Mouse (Mus musculus) myocyte (in vitro differentiated cells): Measurements from ENCODE around the gene Ndufs4.

ENCODE experiments used
- CEBPB ChIP-seq: IDR thresholded peaks from 2 replicates; pipeline ENCODE4 v1.6.1; 2011; ENCODE audit warnings: mild to moderate bottlenecking, moderate library complexity; ENCODE audit not compliant: poor library complexity, insufficient read depth, severe bottlenecking
- E2F4 ChIP-seq: IDR thresholded peaks from one replicate; pipeline ENCODE4 v1.6.1; 2011; ENCODE audit warnings: mild to moderate bottlenecking, control low read depth, moderate library complexity; ENCODE audit not compliant: insufficient read depth
- MAX ChIP-seq: IDR thresholded peaks from one replicate; pipeline ENCODE4 v1.6.1; 2011; ENCODE audit warnings: low read depth, mild to moderate bottlenecking, control low read depth
- MYOD1 ChIP-seq, 3 experiments: IDR thresholded peaks; one replicate each; pipeline ENCODE4 v1.6.1; 2011; ENCODE audit warnings: control low read depth in 2 of 3, low read depth in 2 of 3, mild to moderate bottlenecking in 2 of 3, moderate library complexity in 1 of 3; ENCODE audit not compliant: insufficient read length in 2 of 3, control insufficient read depth in 1 of 3
- MYOG ChIP-seq, 3 experiments: IDR thresholded peaks; one replicate each; pipeline ENCODE4 v1.6.1; 2011; ENCODE audit warnings: control low read depth in 2 of 3, low read depth in 2 of 3, mild to moderate bottlenecking in 2 of 3; ENCODE audit not compliant: insufficient read length in 2 of 3, control insufficient read depth in 1 of 3, insufficient read depth in 1 of 3
- POLR2A ChIP-seq: IDR thresholded peaks from one replicate; pipeline ENCODE4 v1.6.1; 2011; ENCODE audit warnings: low read depth, mild to moderate bottlenecking, control low read depth, moderate library complexity; ENCODE audit not compliant: insufficient read length
- POLR2AphosphoS2 ChIP-seq: IDR thresholded peaks from one replicate; pipeline ENCODE4 v1.6.1; 2011; ENCODE audit warnings: low read depth, control low read depth; ENCODE audit not compliant: insufficient read length
- REST ChIP-seq: IDR thresholded peaks from one replicate; pipeline ENCODE4 v1.6.1; 2011; ENCODE audit warnings: mild to moderate bottlenecking, control low read depth, moderate library complexity; ENCODE audit not compliant: insufficient read depth, insufficient read length
- SRF ChIP-seq: IDR thresholded peaks from one replicate; pipeline ENCODE4 v1.6.1; 2011; ENCODE audit warnings: low read depth; ENCODE audit not compliant: control insufficient read depth, insufficient read length
- TCF12 ChIP-seq: IDR thresholded peaks from one replicate; pipeline ENCODE4 v1.6.1; 2011; ENCODE audit warnings: mild to moderate bottlenecking, control low read depth; ENCODE audit not compliant: poor library complexity, insufficient read depth, severe bottlenecking
- TCF3 ChIP-seq: IDR thresholded peaks from one replicate; pipeline ENCODE4 v1.6.1; 2011; ENCODE audit warnings: low read depth, control low read depth; ENCODE audit not compliant: insufficient read length
- USF1 ChIP-seq: IDR thresholded peaks from one replicate; pipeline ENCODE4 v1.6.1; 2011; ENCODE audit warnings: low read depth, mild to moderate bottlenecking, control low read depth, moderate library complexity

DNA sequence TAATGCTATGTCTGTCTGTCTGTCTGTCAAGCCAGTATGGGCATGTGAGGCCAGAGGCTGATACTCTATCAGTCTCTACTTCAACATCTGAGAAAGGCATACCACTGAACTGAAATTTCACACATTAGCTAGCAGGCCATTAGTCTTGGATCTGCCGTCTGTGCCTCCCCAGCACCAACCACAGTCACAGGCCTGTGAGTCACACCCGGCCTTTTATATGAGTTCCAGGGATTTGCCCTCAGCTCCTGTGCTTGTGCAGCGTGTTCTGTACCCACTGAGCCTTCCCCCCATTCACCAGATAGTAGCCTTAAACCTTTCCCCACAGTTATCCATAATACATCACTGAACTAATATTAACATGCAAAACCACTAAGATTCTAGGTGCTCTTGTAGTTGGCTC, 26.0 kb downstream of the Ndufs4 start:
- TF ChIP-seq POLR2A (no peak), E2F4 (no peak), SRF (no peak), CEBPB (no peak), USF1 (no peak), MYOD1 (IDR thresholded peaks at IDR 0.05; ENCODE audit: control insufficient read depth in 1 of 3, insufficient read length in 2 of 3, low read depth in 2 of 3) (no peak), TCF12 (no peak), MYOG (IDR thresholded peaks at IDR 0.05; ENCODE audit: control insufficient read depth in 1 of 3, insufficient read depth in 1 of 3, insufficient read length in 2 of 3, low read depth in 2 of 3) (no peak), REST (no peak), POLR2AphosphoS2 (no peak), MAX (no peak), TCF3 (no peak)
